In genomic region chr11:103325172-103325571, GRCm38 (mm10) we compare ENCODE assay signal across 8 mouse cellular contexts. TPM values are rescaled to one million over a fixed set of nuclear protein-coding genes. Genes with fewer than 3 reads are reported as not detected.
DNase-seq lines count a peak whose midpoint lies in the region; ATAC-seq and TF ChIP-seq lines count a peak whose summit lies in the region.

No protein-coding gene starts in this region.

- peak; percentile 90 for TF ChIP-seq CTCF in cerebellum, adult 2 months (IDR thresholded peaks at IDR 0.05; ENCODE audit: borderline replicate concordance, insufficient read depth, low read depth, low read length)

- no peak overlapping the region for H3K4me3 ChIP-seq in cerebellum, adult 2 months (replicated peaks; ENCODE audit: insufficient read depth, low read depth, low read length)
- H3K4me3 ChIP-seq in intestine, embryonic 15.5 days (replicated peaks) = no peak overlapping the region
- no peak overlapping the region for H3K4me3 ChIP-seq in limb, embryonic 11.5 days (ENCODE audit: low read depth, low read length)
- H3K4me3 ChIP-seq in neural tube, embryonic 13.5 days = no peak overlapping the region

- peak; percentile 77 for ATAC-seq in frontal cortex, adult (ENCODE audit: low TSS enrichment)
- ATAC-seq in intestine, embryonic 15.5 days = 0 out of 2 replicates have a peak, but pooled peaks have one; percentile 21
- ATAC-seq in limb, embryonic 11.5 days (ENCODE audit: insufficient number of reproducible peaks, low FRiP score, low TSS enrichment, low read depth) = no peak
- peak; percentile 44; the same call in 1 of the 2 replicates for ATAC-seq in neural tube, embryonic 13.5 days (ENCODE audit: low read depth)

- no peaks in the 10 kb centered on the region for H3K27me3 ChIP-seq in cerebellum, adult 2 months (ENCODE audit: control insufficient read depth, insufficient read depth, low read length)
- H3K27me3 ChIP-seq in intestine, embryonic 15.5 days (replicated peaks) = no peaks in the 10 kb centered on the region
- no peaks in the 10 kb centered on the region for H3K27me3 ChIP-seq in limb, embryonic 11.5 days (ENCODE audit: control insufficient read depth, insufficient read depth, low read length)
- peaks cover 6% of the 10 kb centered on the region; the same call in 1 of the 2 replicates for H3K27me3 ChIP-seq in neural tube, embryonic 13.5 days

- H3K27ac ChIP-seq in cerebellum, adult 2 months (ENCODE audit: insufficient read depth, low read length) = no peak overlapping the region
- no peak overlapping the region for H3K27ac ChIP-seq in intestine, embryonic 15.5 days
- H3K27ac ChIP-seq in limb, embryonic 11.5 days (replicated peaks; ENCODE audit: low read depth, low read length) = no peak overlapping the region
- no peak overlapping the region for H3K27ac ChIP-seq in neural tube, embryonic 13.5 days (replicated peaks)

- WGBS in cerebellum, adult 2 months = 5% methylated on average over 8 of the region's 8 CpGs
- 15% methylated on average over 8 of the region's 8 CpGs for WGBS in intestine, embryonic 15.5 days
- 23% methylated on average over 8 of the region's 8 CpGs for WGBS in limb, embryonic 11.5 days
- WGBS in neural tube, embryonic 13.5 days = 19% methylated on average over 8 of the region's 8 CpGs

- TF ChIP-seq POLR2A in cerebellum, adult 2 months (IDR thresholded peaks at IDR 0.05; ENCODE audit: borderline replicate concordance, insufficient read depth, low read length) = no peak

- DNase-seq in urinary bladder, postnatal 10 days (ENCODE audit: low spot score) = peak; percentile 39
- DNase-seq in urinary bladder, postnatal 4 days (ENCODE audit: low spot score in 2 of 2) = no peak
- peak; percentile 65 to 77 for DNase-seq in cerebellum, adult 2 months
- peak; percentile 86 for DNase-seq in limb, embryonic 11.5 days (ENCODE audit: low spot score)
- DNase-seq in urinary bladder, postnatal 14 days (ENCODE audit: low spot score) = peak; percentile 73

- H3K9ac ChIP-seq in intestine, embryonic 15.5 days = no peak overlapping the region
- no peak overlapping the region for H3K9ac ChIP-seq in limb, embryonic 11.5 days (ENCODE audit: low read length)
- no peak overlapping the region for H3K9ac ChIP-seq in neural tube, embryonic 13.5 days

- no peaks in the 10 kb centered on the region for H3K36me3 ChIP-seq in intestine, embryonic 15.5 days
- no peaks in the 10 kb centered on the region for H3K36me3 ChIP-seq in limb, embryonic 11.5 days (ENCODE audit: control insufficient read depth, insufficient read depth, low read length)
- no peaks in the 10 kb centered on the region for H3K36me3 ChIP-seq in neural tube, embryonic 13.5 days

- H3K4me2 ChIP-seq in intestine, embryonic 15.5 days (replicated peaks) = no peak overlapping the region
- no peak overlapping the region for H3K4me2 ChIP-seq in limb, embryonic 11.5 days (ENCODE audit: low read depth, severe bottlenecking)
- no peak overlapping the region for H3K4me2 ChIP-seq in neural tube, embryonic 13.5 days

- no peaks in the 10 kb centered on the region for H3K4me1 ChIP-seq in cerebellum, adult 2 months (ENCODE audit: control insufficient read depth, insufficient read depth, low read length)
- 0 out of 2 replicates have a peak, but pooled peaks cover 5% of the 10 kb centered on the region for H3K4me1 ChIP-seq in intestine, embryonic 15.5 days (replicated peaks)
- peaks cover 3% of the 10 kb centered on the region; the same call in 1 of the 2 replicates for H3K4me1 ChIP-seq in limb, embryonic 11.5 days (ENCODE audit: control insufficient read depth, insufficient read depth, low read length)
- no peaks in the 10 kb centered on the region for H3K4me1 ChIP-seq in neural tube, embryonic 13.5 days (replicated peaks)

- no peaks in the 10 kb centered on the region for H3K9me3 ChIP-seq in intestine, embryonic 15.5 days
- no peaks in the 10 kb centered on the region for H3K9me3 ChIP-seq in limb, embryonic 11.5 days (ENCODE audit: control insufficient read depth, low read length)
- no peaks in the 10 kb centered on the region for H3K9me3 ChIP-seq in neural tube, embryonic 13.5 days

RNA-seq across cellular contexts. Expression of gene Arhgap27, which starts 38.3 kb away (rescaled TPM):
- polyA plus RNA-seq in cerebellum, adult 2 months (2012; rRNA removed) = 20.7 and 21.1 TPM in 2 replicates
- 33.0 and 36.2 TPM in 2 replicates for polyA plus RNA-seq in intestine, embryonic 15.5 days (2015; fragmentation: Nextera tagmentation; extraction: Ambion mirVana)
- 4.7 TPM in 2 replicates for polyA plus RNA-seq in limb, embryonic 11.5 days (2014; fragmentation: Nextera tagmentation; extraction: Ambion mirVana)
- polyA plus RNA-seq in neural tube, embryonic 13.5 days (2015; fragmentation: Nextera tagmentation; extraction: Ambion mirVana) = 4.4 and 4.8 TPM in 2 replicates

RNA-seq across cellular contexts. Expression of gene Map3k14, which starts 57.9 kb away (rescaled TPM):
- polyA plus RNA-seq in cerebellum, adult 2 months (2012; rRNA removed) = 6.0 and 6.1 TPM in 2 replicates
- polyA plus RNA-seq in intestine, embryonic 15.5 days (2015; fragmentation: Nextera tagmentation; extraction: Ambion mirVana) = 2.9 and 3.6 TPM in 2 replicates
- 2.3 and 2.6 TPM in 2 replicates for polyA plus RNA-seq in limb, embryonic 11.5 days (2014; fragmentation: Nextera tagmentation; extraction: Ambion mirVana)
- 3.5 and 4.7 TPM in 2 replicates for polyA plus RNA-seq in neural tube, embryonic 13.5 days (2015; fragmentation: Nextera tagmentation; extraction: Ambion mirVana)

Comparison
In these comparisons a context has a peak if more than half of its experiments do, and no peak if none do; other contexts are left out.
1. DNase-seq: peak in urinary bladder, postnatal 10 days (single experiment), cerebellum, adult 2 months (2 of 2), limb, embryonic 11.5 days (single experiment) and urinary bladder, postnatal 14 days (single experiment); none in urinary bladder, postnatal 4 days (0 of 2).